Mouse (Mus musculus) skeletal muscle tissue, adult 2 months (tissue): ENCODE data around the gene Zan.
A peak's percentile ranks its signal among the peaks of the same experiment; 100 is the strongest.

Source experiments
- DNase-seq: peaks from one replicate; pipeline ENCODE4 v3.0.0-alpha.2; 2012; ENCODE audit warnings: low read depth, low spot score

Zan gene

DNA sequence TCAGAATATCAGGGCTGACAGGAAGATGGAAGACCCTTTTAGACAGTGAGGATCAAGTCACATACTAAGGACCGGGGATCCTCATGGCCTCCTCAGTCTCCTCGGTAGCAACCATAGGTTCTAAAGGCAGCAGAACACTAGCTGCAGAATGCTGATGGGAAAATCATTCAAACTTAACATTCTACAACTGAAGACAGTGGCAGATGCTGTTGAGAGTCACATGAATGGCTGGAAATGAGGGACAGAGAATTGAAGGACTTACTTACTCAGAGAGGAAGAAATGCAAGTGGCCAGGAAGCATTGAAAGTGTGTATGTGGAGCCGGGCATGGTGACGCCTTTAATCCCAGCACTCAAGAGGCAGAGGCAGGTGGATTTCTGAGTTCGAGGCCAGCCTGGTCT lies at the start of gene Zan:
Gene Zan, minus strand, starts transcription at position 101 of the 400 bp plus-strand sequence.
- no peak for DNase-seq

DNA sequence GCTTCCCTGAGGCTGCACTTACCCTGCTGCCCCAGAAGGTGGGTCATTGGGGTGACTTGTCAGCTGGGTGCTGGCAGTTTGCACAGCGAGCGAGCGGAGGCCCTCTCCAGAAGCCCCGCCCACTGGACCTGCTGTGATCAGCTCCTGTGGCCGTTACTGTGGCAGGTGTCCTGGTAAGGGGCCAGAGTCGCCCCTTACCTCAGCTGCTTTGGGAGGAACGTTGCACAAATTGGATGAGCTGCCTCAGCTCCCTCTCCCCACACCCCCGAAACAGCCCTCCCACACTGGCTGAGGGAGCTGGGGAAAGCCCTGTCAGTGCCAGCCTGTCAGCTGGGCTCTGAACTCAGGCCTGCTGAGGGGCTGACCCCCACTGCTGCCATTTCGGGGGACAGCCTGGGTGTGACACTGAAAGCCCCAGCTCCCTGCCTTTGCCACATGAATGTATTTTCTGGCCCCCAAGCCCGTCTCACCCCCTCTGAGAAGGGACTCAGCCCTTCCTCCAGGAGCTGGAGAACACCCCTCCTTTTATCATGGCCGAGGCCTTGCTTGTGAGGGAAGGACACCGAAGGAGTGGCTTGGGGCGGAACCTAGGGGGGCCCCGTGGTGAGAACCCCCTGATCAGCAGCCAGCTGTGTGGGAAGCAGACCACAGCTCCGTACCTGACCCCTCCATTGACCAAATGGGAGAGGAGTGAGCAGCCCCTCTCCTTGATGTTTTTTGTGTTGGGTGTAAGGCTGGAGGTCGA lies 49.5 kb upstream of the Zan start:
- DNase-seq: no peak

DNA sequence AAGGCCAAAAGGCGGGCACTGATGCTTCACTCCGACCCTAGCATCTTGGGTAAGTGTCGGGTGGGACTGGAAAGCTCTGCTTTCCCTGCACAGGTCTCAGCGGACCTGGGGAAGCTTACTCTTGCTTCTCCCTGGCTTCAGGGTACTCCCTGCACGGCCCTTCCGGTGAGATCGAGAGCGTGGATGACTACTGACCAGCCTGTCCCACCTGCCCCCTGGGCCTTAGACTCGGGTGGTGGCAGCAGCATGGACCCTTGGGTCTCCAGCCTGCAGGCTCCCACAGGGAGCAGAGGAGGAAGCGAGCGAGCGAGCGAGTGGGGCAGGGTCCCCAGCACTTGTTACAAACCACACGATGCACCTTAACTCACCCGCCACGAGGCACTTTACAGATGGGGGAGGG lies 48.6 kb upstream of the Zan start:
- no peak for DNase-seq

DNA sequence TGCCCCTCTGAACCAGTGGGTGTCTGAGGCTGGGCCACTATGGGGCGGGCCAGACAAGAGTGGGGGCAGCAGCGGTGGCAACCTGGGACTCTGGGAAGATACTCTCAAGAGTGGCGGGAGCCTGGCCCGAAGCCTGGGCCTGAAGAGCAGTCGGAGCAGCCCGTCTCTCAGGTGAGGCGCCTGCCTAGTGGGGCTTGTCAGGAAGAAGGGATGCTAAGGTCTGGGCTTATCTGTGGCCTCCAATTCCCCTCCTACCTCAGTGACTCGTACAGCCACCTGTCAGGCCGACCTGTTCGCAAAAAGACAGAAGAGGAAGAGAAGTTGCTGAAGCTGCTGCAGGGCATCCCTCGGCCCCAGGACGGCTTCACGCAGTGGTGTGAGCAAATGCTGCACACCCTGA lies 47.8 kb upstream of the Zan start:
- no peak for DNase-seq

DNA sequence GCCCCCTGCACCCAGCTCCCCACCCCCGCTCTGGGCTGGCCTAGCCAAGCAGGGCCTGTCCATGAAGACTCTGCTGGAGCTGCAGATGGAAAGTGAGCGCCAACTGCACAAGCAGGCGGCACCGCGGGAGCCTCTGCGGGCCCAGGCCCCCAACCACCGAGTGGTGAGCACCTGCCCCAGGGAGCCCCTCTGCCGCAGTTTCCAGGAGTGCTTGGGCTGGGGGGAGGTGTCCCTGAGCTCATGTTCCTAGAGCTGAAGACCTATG lies 47.3 kb upstream of the Zan start:
- no peak for DNase-seq

DNA sequence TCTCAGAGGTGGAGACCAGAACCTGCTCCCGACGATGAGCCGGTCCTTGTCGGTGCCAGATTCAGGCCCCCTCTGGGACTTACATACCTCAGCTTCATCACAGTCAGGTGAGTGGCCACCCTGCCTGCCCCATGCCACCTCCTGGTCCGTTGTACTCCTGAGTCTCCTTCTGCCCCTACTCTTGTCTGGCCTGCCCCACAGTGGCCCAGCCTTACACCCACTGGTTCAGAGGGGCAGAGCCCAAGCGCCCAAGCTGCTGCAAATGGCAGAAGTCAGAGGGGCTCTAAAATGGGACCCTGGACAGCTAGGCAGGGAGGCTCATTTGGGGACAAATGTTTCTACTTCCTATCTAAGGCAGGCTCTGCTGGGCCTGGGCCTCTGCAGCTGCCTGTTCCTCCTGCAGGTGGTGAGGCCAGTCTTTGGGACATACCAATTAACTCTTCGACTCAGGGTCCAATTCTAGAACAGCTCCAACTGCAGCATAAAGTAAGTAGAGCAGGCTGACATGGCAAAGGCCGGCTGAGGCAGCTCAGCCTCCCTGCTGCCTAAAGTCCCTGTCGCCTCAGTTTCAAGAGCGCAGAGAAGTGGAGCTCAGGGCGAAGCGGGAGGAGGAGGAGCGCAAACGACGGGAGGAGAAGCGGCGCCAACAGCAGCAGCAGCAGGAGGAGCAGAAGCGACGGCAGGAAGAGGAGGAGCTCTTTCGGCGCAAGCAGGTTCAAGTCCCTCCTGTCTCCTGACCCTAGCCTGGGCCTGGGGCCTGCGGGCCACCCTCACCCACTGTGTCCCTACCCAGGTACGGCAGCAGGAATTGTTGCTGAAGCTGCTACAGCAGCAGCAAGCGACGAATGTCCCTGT lies 46.8 kb upstream of the Zan start:
- no peak for DNase-seq

DNA sequence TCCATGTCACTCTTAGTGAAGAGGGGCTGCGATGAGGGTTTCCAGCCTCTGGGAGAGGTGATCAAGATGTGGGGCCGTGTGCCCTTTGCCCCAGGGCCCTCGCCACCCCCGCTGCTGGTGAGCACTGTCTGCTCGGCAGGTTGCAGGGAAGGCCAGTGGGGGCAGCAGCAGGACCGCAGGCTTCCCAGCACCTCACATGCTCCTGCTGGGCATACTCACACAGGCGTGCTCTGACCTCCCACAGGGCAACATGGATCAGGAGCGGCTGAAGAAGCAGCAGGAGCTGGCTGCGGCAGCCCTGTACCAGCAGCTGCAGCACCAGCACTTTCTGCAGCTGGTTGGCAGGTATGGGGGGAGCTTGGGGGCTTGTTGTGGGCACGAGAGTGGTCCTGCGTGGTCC lies 45.8 kb upstream of the Zan start:
- DNase-seq: no peak

DNA sequence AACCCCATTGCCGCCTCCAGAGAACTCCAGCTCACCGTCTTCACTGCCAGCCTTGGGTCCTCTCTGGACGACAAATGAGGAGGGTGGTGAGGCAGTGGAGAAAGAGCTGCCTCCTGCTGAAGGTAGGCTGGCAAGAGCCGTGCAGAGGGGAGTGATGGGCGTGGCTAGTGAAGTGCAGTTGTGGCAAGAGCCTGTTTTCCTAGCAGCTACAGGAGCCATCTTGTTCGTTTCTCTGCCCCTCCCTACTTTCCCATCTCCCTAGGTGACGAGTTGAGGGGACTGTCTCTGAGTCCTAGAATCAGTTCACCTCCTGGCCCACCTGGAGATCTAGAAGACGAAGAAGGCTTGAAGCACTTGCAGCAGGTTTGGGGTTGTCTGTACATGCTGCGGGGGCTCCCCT lies 45.0 kb upstream of the Zan start:
- no peak for DNase-seq

DNA sequence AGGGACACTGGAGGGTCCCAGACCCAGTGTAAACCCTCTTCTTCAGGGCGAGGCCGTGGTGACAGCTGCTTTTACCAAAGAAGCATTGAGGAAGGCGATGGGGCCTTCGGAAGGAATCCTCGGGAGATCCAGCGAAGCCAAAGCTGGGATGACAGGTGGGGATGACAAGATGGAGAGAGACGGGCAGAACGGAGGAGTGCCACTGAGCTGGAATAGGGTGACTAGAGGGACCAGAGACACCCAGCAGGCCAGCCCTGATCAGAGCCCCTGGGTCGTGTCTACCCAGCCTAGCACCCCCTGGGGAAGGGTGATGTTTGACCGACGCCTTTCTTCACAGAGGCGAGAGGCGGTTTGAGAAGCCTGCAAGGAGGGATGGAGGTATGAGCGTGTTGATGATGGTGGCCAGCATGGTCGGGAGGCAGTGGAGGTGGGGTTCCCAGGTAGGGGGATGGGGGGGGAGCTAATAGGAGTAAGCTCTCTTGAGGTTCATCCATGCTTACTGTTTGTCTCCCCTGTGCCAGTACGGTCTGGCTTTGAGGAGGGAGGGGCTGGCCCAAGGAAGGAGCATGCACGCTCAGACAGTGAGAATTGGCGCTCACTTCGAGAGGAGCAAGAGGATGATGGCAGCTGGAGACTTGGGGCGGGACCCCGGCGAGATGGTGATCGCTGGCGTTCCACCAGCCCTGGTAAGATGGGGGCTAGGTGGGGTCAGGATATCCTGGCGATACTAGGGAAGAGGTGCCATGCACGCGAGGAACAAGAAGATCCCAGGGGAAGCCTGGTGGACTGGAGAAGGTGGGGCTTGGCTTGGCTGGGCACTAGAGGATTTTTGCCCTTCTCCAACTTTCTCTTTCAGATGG lies 43.1 kb upstream of the Zan start:
- no peak for DNase-seq

DNA sequence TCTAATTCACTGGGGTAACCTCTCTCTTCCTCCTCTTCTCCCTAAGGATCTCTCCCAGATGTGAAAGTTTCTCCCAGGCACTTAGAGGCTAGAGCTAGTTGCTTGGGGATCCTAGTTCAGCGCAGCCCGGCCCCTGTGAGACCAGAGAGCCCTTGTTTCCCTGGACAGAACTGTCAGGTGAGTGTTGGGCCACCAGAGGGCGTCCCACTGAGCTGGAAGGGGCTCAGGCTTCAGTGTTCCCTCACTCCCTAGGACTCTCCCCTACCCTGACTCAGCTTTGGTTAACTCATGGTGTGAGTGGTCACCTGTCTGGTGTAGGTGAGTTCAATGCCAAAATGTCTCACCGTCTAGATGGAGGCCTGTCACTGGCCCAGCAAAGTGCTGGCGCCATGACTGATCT lies 41.6 kb upstream of the Zan start, which contains the start of gene Gigyf1:
Gene Gigyf1, plus strand, starts transcription at position 113 of the 400 bp plus-strand sequence.
- DNase-seq: no peak

DNA sequence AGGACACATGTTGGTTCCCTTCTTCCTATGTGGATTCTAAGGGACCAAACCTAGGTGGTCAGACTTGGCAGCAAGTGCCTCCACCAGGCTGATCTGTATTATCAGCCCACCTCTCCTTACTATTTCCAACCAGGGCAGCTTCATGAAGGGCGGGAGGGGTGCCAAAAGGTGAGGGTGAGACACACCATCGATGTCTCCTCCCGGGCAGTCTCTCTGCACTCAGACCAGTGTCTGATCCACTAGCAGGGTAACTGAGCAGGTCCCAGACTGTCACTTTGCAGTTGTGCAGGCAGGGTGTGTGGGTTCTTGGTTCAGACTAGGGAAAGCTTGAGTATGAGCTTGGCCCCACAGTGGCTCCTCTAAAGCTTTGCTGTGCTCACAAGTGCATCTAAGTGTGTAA lies 37.9 kb upstream of the Zan start:
- no peak for DNase-seq

DNA sequence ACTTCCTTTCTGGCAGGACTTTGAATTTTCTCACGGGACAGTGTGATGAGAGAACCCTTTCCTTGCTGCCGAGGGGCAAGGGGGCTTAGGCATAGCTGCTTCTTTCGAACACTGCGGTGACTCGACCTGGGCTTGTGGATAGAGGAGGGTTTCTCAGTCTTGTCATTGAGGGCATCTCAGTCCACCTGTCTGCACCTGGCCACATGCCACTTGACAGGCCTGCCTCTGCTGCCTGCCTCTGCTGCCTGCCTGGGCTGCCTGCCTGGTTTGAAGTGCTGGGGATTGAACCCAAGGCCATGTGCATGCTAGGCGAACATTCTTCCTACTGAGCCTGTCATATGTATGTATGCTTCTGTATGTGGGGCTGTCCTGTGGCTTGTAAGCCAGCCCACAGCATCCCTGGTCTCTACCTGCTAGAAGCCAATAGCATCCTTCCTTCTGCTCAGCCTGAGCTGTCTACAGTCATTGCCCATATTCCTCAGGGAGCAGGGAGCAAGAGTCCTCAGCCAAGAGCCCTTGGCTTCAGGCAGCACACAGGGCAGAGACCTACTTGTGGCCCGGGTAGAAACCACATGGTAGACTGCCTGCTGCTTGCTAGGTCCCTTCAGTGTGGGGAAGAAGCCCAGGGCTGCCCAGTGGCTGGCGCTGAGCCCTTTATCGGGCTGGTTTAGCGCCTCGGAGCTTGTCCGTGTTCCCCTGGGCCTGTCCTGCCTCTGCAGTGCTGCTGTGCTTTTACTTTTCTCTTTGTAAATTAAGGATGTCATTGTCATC lies 37.3 kb upstream of the Zan start:
- no peak for DNase-seq

DNA sequence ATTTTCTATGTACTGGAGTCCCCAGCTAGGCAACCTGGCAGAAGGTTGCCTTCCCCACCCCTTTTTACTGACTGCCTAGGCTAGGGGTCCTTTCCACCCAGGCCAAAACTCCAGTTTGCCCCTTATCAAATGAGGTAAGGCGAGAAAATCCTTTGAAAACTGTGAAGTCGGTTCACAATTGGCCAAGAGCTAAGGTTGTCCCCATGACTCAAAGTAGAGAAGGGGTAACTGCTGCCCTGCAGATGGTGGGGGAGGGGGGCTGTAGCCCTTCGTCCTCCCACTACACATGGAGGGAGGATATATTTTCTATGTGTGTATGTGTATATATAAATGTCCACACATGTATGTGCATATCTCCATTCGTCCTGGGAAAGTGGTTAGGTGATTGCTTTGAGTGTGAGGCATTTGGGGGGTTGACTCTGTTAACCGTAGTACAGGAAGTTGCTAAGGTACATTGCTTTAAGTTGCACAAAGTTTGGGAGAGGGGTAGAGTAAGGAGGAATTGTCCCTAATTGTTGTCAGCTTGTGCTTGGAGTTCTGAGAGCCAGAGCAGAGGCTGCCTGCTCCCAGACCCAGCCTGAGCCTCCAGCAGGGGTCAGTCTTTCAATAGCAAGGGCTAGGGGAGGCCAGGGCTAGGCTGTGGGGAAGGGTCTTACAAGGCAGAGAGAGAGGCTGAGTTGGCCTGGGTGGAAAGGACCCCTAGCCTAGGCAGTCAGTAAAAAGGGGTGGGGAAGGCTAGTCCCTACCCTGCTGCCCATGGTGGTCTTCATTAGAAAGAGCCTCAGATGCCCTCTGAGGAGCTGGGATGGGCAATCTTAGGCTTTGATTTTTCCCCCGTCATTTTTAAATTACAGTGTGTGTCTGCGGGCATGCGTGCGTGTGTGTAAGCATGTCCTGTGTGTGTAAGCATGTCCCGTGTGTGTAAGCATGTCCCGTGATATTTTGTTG lies 36.3 kb upstream of the Zan start:
- no peak for DNase-seq

DNA sequence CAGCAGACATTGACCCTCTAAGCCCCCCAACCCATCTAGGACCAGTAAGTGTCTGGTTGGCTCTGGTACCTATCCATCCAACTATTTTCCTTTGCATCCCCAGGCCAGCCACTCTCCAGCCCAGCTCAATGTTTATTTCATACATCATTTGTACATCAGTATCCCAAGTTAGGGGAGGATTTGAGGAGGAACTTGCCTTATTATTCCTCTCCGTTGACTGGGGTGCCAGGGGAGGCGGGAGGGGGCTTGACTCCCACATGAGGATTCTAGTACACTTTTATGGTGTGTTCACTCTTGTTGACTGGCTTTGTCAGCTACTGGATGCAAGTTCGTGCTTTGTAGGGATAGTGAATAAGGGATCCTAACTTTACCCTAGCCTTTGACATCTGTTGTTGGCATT lies 34.8 kb upstream of the Zan start:
- no peak for DNase-seq

DNA sequence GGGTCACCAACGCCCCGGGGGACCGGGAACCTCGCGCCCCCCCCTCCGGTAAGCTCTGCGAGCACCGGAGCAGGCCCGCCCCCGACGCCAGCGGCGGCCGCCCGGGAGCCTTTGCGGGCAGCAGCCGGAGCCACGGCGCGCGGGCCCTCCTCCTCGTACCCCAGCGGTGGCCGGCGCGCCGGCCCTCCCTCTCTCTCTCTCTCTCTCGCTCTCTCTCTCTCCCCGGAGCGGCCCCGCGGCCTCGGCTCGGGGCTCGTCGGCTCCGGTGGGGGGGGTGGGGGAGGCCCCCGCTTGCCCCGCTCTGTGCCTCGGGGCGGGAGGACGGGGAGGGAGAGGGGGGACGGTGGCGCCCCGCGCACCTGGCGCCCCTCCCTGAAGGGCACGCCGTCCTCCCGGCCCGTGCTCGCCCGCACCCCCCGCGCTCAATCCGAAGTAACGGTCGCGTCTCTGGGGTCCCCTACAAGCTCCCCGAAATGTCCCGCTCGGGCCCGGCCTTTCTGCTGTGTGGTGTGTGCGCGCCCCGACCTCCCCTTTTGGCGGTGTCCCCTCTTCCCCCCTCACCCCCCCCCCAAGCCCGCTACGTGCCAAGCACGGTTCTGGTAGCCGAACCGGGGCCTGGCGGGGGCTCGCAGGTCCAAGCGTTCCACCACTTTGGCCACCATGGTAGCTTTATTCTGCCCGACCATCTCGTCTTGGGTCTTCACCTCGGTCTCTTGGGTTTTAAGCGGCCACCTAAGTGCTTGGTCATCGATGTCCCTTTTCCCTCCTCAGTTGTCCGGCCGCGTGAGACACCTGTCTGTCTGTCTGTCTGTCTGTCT lies 33.9 kb upstream of the Zan start:
- DNase-seq: no peak

DNA sequence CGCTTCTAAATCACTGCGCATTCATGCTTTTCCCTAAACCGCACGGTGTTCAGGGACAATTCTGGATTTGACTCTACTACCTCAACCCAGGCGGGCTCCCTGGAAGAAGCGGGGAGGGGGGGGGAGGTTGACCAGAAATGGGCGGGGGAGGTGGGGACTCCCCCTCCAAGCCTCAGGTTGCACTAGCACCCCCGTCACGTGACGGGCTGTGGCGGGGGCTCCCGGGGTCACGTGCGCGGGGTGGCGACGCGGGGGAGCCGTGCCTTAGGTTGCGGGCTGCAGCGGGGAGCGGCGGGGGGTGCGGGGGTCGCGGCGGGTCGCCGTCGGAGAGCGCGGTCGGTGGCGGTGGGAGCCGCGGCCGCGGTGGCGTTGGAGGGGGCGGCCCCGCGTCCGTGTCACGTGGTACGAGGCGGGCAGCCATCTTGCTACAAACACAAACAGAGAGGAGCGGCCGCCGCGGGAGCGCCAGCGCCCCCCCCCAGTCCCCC lies 33.2 kb upstream of the Zan start:
- DNase-seq: peak; percentile 56

DNA sequence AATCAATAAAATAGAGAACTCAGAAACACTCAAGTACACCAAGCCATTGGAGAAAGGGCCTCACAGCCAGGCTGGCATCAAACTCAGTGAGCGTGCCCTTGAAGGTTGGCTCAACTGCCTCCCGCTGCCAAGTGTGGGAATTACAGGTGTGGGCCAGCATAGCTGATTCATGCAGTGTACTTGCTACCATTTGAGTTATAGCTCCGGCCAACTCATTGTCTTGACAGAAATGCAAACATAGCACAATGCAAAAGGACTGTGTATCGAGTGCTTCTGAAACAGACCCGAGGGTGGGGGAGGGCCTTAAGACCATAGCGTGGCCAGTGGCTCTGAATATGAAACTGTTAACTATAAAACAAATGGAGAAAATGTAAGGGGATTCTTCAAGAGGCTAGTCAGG lies 27.2 kb upstream of the Zan start:
- no peak for DNase-seq

DNA sequence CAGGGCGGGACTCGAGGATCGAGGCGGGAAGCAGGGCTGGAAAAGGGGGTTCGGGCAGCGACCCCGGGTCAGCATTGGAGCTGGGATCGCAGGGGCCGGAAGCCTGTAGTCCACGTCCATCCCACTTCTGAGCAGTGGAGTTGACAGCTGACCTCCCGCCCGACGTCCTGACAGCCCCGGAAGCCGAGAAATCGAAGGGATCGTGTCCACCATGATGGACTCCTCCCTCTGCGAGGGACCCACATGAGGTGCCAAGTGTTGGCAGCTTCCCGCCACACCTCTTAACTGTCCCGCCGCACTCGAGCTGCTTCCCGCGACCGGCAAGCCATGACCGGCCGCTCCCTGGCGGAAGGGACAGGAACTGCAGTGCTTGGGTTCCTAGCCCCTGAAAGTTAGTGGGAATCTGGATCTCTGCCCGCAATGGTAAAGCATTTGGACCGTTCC lies 25.8 kb upstream of the Zan start:
- peak; percentile 91 for DNase-seq
